Mouse (Mus musculus): Measurements from ENCODE around the gene Src. TPM values are rescaled to one million over a fixed set of nuclear protein-coding genes. Genes with fewer than 3 reads are reported as not detected.
"Not testable (repeated sequence)": the region's sequence is repeated elsewhere in the genome, so short reads cannot be mapped to it uniquely, and the experiment has no call there.

The Src gene
- polyA plus RNA-seq, 1 experiment from 2014 or later: 1.8 TPM

DNA sequence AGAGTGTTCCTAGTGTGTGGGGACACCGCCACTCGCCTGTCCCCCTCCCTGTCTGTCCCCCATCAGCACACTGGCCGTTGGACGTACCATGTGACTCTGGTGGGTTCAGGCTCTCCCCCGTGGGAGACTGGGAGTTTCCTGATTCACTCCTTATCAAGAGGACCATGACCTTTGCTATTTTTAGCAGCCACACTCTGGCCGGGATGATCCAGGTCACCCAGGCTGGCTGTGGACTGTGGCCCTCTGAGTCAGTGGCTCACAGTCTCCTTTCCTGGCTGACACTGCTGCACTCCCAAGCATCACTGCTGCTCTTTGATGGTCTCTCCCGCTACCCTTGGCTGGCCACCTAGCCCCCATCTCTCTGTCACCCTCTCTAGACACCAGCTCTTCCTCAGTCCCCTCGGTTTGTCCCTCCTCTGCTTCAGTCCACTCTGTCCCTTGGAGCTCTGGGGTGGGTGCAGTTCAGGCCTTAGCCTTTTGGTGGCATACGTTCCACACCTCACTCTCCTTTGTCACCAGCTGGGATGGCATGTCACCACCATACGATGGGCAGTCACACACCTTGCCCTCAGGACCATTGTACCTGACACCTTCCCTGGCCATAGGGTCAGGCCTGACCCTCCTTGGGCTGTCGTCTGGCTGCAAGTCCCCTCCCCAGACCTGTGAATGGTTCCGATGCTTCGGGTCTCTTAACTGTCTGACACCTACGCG is 61.8 kb downstream of the Src start:
- Histone ChIP-seq H3K27me3 (peaks cover 5% of the 10 kb centered on the region; the same call in 1 of the 2 replicates), H3K9me3 (replicated peaks) (no peaks in the 10 kb centered on the region), H3K27ac (replicated peaks) (no peak overlapping the region), H3K36me3 (replicated peaks) (no peaks in the 10 kb centered on the region), H3K4me1 (replicated peaks) (no peaks in the 10 kb centered on the region), H3K9ac (no peak overlapping the region), H3K4me2 (no peak overlapping the region), H3K4me3 (replicated peaks) (no peak overlapping the region)
- WGBS (ENCODE audit: insufficient replicate concordance): 31% methylated on average over 15 of the region's 15 CpGs
- peak; percentile 56 for ATAC-seq (ENCODE audit: insufficient read depth)

DNA sequence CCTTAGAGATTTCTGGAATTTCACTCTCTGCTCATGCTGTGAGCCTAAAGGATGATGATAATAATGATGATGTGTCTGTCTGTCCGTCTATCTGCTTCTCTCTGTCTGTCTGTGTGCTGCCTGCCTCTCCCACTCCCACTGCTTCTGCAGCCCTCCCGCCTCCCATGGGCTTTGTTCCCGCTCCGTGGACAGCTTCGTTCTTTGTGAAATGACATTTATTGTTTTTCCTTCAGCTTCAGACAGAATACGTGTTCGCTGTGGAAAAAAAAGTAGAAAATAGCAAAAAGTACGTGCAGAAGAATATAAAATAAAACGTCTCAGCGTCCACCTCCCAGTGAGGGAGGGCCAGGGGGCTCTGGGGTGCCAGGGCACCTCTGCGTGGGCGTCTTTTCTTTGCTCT is 64.5 kb downstream of the Src start:
- no peak for ATAC-seq (ENCODE audit: insufficient read depth)
- H3K27me3 ChIP-seq: peaks cover 2% of the 10 kb centered on the region; the same call in 1 of the 2 replicates
- H3K9ac ChIP-seq: no peak overlapping the region
- no peak overlapping the region for H3K27ac ChIP-seq (replicated peaks)
- H3K4me3 ChIP-seq (replicated peaks): no peak overlapping the region
- H3K4me1 ChIP-seq (replicated peaks): no peaks in the 10 kb centered on the region
- no peaks in the 10 kb centered on the region for H3K9me3 ChIP-seq (replicated peaks)
- H3K36me3 ChIP-seq (replicated peaks): no peaks in the 10 kb centered on the region
- no peak overlapping the region for H3K4me2 ChIP-seq
- WGBS (ENCODE audit: insufficient replicate concordance): 57% methylated on average over 12 of the region's 12 CpGs

DNA sequence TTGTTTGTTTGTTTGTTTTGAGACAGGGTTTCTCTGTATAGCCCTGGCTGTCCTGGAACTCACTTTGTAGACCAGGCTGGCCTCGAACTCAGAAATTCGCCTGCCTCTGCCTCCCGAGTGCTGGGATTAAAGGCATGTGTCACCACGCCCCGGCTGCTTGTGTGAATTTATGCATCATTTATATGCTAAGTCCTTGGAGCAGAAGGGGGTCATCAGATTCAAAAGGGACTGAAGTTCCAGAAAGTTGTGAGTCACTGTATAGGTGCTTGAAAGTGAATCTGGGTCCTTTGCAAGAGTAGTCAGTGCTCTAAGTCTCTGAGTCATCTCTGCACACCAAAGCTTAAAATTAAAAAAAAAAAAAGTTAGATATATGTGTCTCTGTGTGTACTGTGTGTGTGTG is 68.3 kb downstream of the Src start:
- not testable (repeated sequence) for H3K27ac ChIP-seq (replicated peaks); H3K4me3 ChIP-seq (replicated peaks); H3K4me1 ChIP-seq (replicated peaks); H3K36me3 ChIP-seq (replicated peaks); H3K9ac ChIP-seq; H3K27me3 ChIP-seq; H3K4me2 ChIP-seq; H3K9me3 ChIP-seq (replicated peaks); ATAC-seq (ENCODE audit: insufficient read depth)
- 62% methylated on average over 5 of the region's 5 CpGs for WGBS (ENCODE audit: insufficient replicate concordance)

GRCm38 (mm10) chr2:157486981-157487656 is 68.9 kb downstream of the Src start:
- H3K9me3 ChIP-seq (replicated peaks): no peaks in the 10 kb centered on the region
- no peak overlapping the region for H3K4me2 ChIP-seq
- no peaks in the 10 kb centered on the region for H3K4me1 ChIP-seq (replicated peaks)
- 63% methylated on average over 7 of the region's 7 CpGs for whole genome bisulfite sequencing (ENCODE audit: insufficient replicate concordance)
- no peak for ATAC-seq (ENCODE audit: insufficient read depth)
- H3K9ac ChIP-seq: no peak overlapping the region
- no peak overlapping the region for H3K27ac ChIP-seq (replicated peaks)
- no peak overlapping the region for H3K4me3 ChIP-seq (replicated peaks)
- H3K36me3 ChIP-seq (replicated peaks): no peaks in the 10 kb centered on the region
- H3K27me3 ChIP-seq: no peaks in the 10 kb centered on the region

DNA sequence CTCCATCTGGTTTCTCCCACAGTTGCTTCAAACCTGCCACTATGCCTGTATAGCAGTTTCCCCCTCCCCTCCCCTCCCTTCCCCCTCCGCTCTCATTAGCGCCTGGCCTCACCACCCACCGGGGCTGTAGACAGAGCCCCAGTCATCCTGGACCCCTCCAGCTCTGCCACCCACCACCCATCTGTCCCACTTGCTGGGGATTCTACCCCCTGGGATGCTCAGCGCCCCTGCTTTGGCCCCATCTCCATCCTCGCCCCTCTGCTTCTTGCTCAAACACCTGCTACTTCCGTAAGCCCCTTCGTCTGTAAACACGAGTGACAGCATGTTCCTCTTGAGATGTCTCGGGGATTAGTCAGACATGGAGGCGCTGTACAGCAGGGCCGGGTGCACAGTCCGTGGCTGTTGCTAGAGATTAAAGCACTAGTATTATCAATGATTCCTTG is 69.5 kb downstream of the Src start:
- H3K4me1 ChIP-seq (replicated peaks): no peaks in the 10 kb centered on the region
- H3K4me3 ChIP-seq (replicated peaks): no peak overlapping the region
- H3K4me2 ChIP-seq: no peak overlapping the region
- no peak overlapping the region for H3K27ac ChIP-seq (replicated peaks)
- no peak for ATAC-seq (ENCODE audit: insufficient read depth)
- H3K9ac ChIP-seq: no peak overlapping the region
- no peaks in the 10 kb centered on the region for H3K36me3 ChIP-seq (replicated peaks)
- WGBS (ENCODE audit: insufficient replicate concordance): 43% methylated on average over 12 of the region's 12 CpGs
- H3K27me3 ChIP-seq: no peaks in the 10 kb centered on the region
- no peaks in the 10 kb centered on the region for H3K9me3 ChIP-seq (replicated peaks)

DNA sequence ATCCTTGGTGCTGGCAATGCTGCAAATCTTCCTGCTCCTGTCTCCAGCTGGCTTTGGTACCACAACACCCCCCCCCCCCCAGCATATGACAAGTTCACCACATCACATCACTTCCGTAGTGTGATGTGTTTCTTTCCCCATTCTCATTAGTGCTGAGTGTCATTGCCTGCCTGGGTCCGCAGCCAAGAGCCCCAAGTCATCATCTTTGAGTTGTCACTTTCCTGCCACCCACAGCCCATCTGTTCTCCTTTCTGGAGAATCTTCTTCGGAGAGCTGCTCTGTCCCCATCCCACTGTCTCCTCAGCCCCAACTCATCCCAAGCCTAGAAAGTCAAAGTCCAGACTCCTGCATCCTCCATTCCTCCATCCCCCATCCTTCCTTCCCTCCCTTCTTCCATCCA is 75.0 kb downstream of the Src start:
- Histone ChIP-seq H3K4me1 (replicated peaks) (no peaks in the 10 kb centered on the region), H3K36me3 (replicated peaks) (no peaks in the 10 kb centered on the region), H3K27ac (replicated peaks) (no peak overlapping the region), H3K9ac (no peak overlapping the region), H3K4me3 (replicated peaks) (no peak overlapping the region), H3K9me3 (replicated peaks) (no peaks in the 10 kb centered on the region), H3K27me3 (no peaks in the 10 kb centered on the region), H3K4me2 (no peak overlapping the region)
- WGBS (ENCODE audit: insufficient replicate concordance): 50% methylated on average over 3 of the region's 3 CpGs
- no peak for ATAC-seq (ENCODE audit: insufficient read depth)

GRCm38 (mm10) chr2:157498529-157498928 is 80.3 kb downstream of the Src start:
- H3K4me3 ChIP-seq (replicated peaks): no peak overlapping the region
- H3K27ac ChIP-seq (replicated peaks): no peak overlapping the region
- ATAC-seq (ENCODE audit: insufficient read depth): no peak
- no peak overlapping the region for H3K9ac ChIP-seq
- H3K4me1 ChIP-seq (replicated peaks): no peaks in the 10 kb centered on the region
- no peaks in the 10 kb centered on the region for H3K36me3 ChIP-seq (replicated peaks)
- no peaks in the 10 kb centered on the region for H3K27me3 ChIP-seq
- WGBS (ENCODE audit: insufficient replicate concordance): 41% methylated on average over 4 of the region's 4 CpGs
- no peaks in the 10 kb centered on the region for H3K9me3 ChIP-seq (replicated peaks)
- H3K4me2 ChIP-seq: no peak overlapping the region

- ATAC-seq (ENCODE audit: insufficient read depth): no peak
- no peak overlapping the region for H3K4me2 ChIP-seq
- H3K9ac ChIP-seq: no peak overlapping the region
- H3K4me1 ChIP-seq (replicated peaks): no peaks in the 10 kb centered on the region
- H3K36me3 ChIP-seq (replicated peaks): no peaks in the 10 kb centered on the region
- 14% methylated on average over 2 of the region's 2 CpGs for WGBS (ENCODE audit: insufficient replicate concordance)
- no peak overlapping the region for H3K27ac ChIP-seq (replicated peaks)
- H3K27me3 ChIP-seq: no peaks in the 10 kb centered on the region
- H3K4me3 ChIP-seq (replicated peaks): no peak overlapping the region
- H3K9me3 ChIP-seq (replicated peaks): no peaks in the 10 kb centered on the region
Measured at GRCm38 (mm10) chr2:157500364-157500763, 82.1 kb downstream of the Src start.

GRCm38 (mm10) chr2:157501324-157501723 is 83.1 kb downstream of the Src start:
- WGBS (ENCODE audit: insufficient replicate concordance): 51% methylated on average over 4 of the region's 4 CpGs
- Histone ChIP-seq H3K4me2 (no peak overlapping the region), H3K9ac (no peak overlapping the region), H3K27ac (replicated peaks) (no peak overlapping the region), H3K27me3 (no peaks in the 10 kb centered on the region), H3K4me1 (replicated peaks) (no peaks in the 10 kb centered on the region), H3K36me3 (replicated peaks) (no peaks in the 10 kb centered on the region), H3K9me3 (replicated peaks) (no peaks in the 10 kb centered on the region), H3K4me3 (replicated peaks) (no peak overlapping the region)
- no peak for ATAC-seq (ENCODE audit: insufficient read depth)

GRCm38 (mm10) chr2:157506779-157507178 is 88.5 kb downstream of the Src start:
- 48% methylated on average over 14 of the region's 14 CpGs for WGBS (ENCODE audit: insufficient replicate concordance)
- H3K9me3 ChIP-seq (replicated peaks): no peaks in the 10 kb centered on the region
- no peak overlapping the region for H3K9ac ChIP-seq
- H3K27ac ChIP-seq (replicated peaks): no peak overlapping the region
- H3K4me2 ChIP-seq: no peak overlapping the region
- no peaks in the 10 kb centered on the region; the same call in 1 of the 2 replicates for H3K4me1 ChIP-seq (replicated peaks)
- no peak overlapping the region for H3K4me3 ChIP-seq (replicated peaks)
- no peak for ATAC-seq (ENCODE audit: insufficient read depth)
- H3K27me3 ChIP-seq: no peaks in the 10 kb centered on the region
- no peaks in the 10 kb centered on the region for H3K36me3 ChIP-seq (replicated peaks)

- H3K27ac ChIP-seq (replicated peaks): no peak overlapping the region
- no peak overlapping the region for H3K4me3 ChIP-seq (replicated peaks)
- no peaks in the 10 kb centered on the region for H3K27me3 ChIP-seq
- peak; percentile 39; the same call in 1 of the 2 replicates for ATAC-seq (ENCODE audit: insufficient read depth)
- H3K9me3 ChIP-seq (replicated peaks): no peaks in the 10 kb centered on the region
- no peaks in the 10 kb centered on the region for H3K36me3 ChIP-seq (replicated peaks)
- no peaks in the 10 kb centered on the region; the same call in 1 of the 2 replicates for H3K4me1 ChIP-seq (replicated peaks)
- 40% methylated on average over 5 of the region's 5 CpGs for WGBS (ENCODE audit: insufficient replicate concordance)
- H3K9ac ChIP-seq: no peak overlapping the region
- H3K4me2 ChIP-seq: no peak overlapping the region
Measured at GRCm38 (mm10) chr2:157509182-157509581, 90.9 kb downstream of the Src start.

Measured in liver, embryonic 15.5 days (tissue).